Mouse (Mus musculus) forebrain, embryonic 15.5 days (tissue): ENCODE results near the gene Npas3. TPM values are rescaled to one million over a fixed set of nuclear protein-coding genes. Genes with fewer than 3 reads are reported as not detected.

Experiments used
- ATAC-seq: fragments of 200-750 bp; cut with Nextera tagmentation; replicated peaks from 2 replicates; pipeline ENCODE4 v1.8.0; 2017; ENCODE audit warnings: mild to moderate bottlenecking, moderate TSS enrichment, moderate library complexity
- H3K27ac ChIP-seq: fragments of 300-500 bp; sonication (generic); replicated peaks from 2 replicates; pipeline ENCODE4 v1.5.1; 2015; ENCODE audit warnings: mild to moderate bottlenecking, inconsistent platforms
- H3K27me3 ChIP-seq: fragments of 300-500 bp; sonication (generic); 2 replicates; pipeline ENCODE4 v1.6.1; 2015; ENCODE audit warnings: inconsistent platforms
- H3K36me3 ChIP-seq: fragments of 300-500 bp; sonication (generic); 2 replicates; pipeline ENCODE4 v1.6.1; 2015; ENCODE audit warnings: mild to moderate bottlenecking, inconsistent platforms
- H3K4me1 ChIP-seq: fragments of 300-500 bp; sonication (generic); 2 replicates; pipeline ENCODE4 v1.6.1; 2015; ENCODE audit warnings: inconsistent platforms
- H3K4me2 ChIP-seq: fragments of 300-500 bp; sonication (generic); replicated peaks from 2 replicates; pipeline ENCODE4 v1.6.1; 2015; ENCODE audit warnings: mild to moderate bottlenecking, inconsistent platforms
- H3K4me3 ChIP-seq: fragments of 300-500 bp; sonication (generic); 2 replicates; pipeline ENCODE4 v1.5.1; 2015; ENCODE audit warnings: mild to moderate bottlenecking, inconsistent platforms
- H3K9ac ChIP-seq: fragments of 300-500 bp; sonication (generic); replicated peaks from 2 replicates; pipeline ENCODE4 v1.6.1; 2015; ENCODE audit warnings: mild to moderate bottlenecking, inconsistent platforms
- H3K9me3 ChIP-seq: fragments of 300-500 bp; sonication (generic); 2 replicates; pipeline ENCODE4 v1.6.1; 2016; ENCODE audit warnings: inconsistent platforms
- WGBS: fragments of 180-500 bp; shearing (Covaris S2); methylation state at CpG from one replicate; pipeline ENCODE4 v1.1.7; 2015; ENCODE audit warnings: mixed read lengths; 5-methylcytosine and 5-hydroxymethylcytosine counted together
- polyA plus RNA-seq: library from polyadenylated mRNA; unstranded; fragments of >200 nt; fragmentation: Nextera tagmentation; extraction: Ambion mirVana; gene quantifications from 2 replicates; pipeline ENCODE4 v1.2.1, GENCODE M21; 2015

Npas3 gene
- polyA plus RNA-seq, 1 experiment from 2014 or later = 18.3 TPM

DNA sequence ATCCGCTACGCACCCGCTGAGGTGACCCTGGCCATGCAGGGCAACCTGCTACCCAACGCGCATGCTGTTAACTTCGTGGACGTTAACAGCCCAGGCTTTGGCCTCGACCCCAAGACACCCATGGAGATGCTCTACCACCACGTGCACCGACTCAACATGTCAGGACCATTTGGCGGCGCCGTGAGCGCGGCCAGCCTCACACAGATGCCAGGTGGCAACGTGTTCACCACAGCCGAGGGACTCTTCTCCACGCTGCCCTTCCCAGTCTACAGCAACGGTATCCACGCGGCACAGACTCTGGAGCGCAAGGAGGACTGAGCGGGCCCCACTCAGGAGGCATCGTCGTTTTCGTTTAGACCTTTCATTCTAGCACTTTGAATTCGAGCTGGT is 820.3 kb downstream of the Npas3 start:
- ATAC-seq = 0 out of 2 replicates have a peak, but pooled peaks have one; percentile 23
- H3K36me3 ChIP-seq = no peaks in the 10 kb centered on the region
- H3K9ac ChIP-seq = no peak overlapping the region
- H3K27ac ChIP-seq = no peak overlapping the region
- no peaks in the 10 kb centered on the region for H3K9me3 ChIP-seq
- peak overlapping the region; percentile 62 for H3K4me2 ChIP-seq
- peaks cover 22% of the 10 kb centered on the region for H3K27me3 ChIP-seq
- H3K4me1 ChIP-seq = peaks cover 11% of the 10 kb centered on the region
- 82% methylated on average over 27 of the region's 27 CpGs for WGBS
- H3K4me3 ChIP-seq = peak overlapping the region; percentile 42; the same call in 1 of the 2 replicates

DNA sequence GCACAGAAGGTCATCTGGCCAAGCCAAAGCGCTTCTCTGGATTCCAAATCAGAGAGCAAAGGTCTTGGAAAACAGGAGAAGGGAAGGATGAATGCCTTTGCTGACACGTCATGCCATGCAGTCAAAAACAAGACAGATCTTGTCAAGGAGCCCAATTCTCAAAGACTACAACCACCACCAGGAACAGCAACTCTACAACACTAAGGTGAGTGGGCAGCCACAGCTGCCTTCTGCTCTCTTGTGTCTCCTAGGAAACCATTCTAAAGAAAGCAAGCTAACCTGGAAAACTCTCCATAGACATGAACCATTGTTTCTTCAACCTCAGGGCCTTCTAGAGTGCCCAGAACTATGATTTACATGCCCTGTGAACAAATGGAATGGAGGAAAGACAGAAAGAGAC is 825.5 kb downstream of the Npas3 start:
- H3K36me3 ChIP-seq = no peaks in the 10 kb centered on the region
- 90% methylated on average over 2 of the region's 2 CpGs for WGBS

DNA sequence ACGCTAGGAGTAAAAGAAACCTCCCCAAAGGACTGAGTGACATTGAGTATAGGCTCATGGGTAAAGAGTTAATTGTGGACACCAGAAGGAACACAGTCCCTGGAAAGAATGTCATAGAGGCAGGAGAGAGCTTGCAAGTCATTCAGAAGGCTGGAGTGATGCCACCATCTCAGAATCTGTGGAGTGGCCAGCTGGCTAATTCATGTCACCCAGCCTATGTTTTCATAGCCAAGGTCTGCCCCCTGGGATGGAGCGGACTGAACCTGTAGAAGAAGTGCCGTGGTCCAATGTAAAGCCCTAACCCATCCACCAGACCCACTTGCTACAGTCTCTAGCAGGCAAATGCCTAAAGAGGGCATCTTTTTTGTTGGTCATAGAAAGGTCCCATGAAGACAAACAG is 832.5 kb downstream of the Npas3 start:
- H3K9me3 ChIP-seq = no peaks in the 10 kb centered on the region
- ATAC-seq = no peak
- H3K36me3 ChIP-seq = no peaks in the 10 kb centered on the region
- WGBS = 98% methylated on average over 3 of the region's 3 CpGs
- no peak overlapping the region for H3K4me2 ChIP-seq
- no peak overlapping the region for H3K4me3 ChIP-seq
- no peak overlapping the region for H3K9ac ChIP-seq
- H3K27ac ChIP-seq = no peak overlapping the region
- no peaks in the 10 kb centered on the region for H3K4me1 ChIP-seq
- H3K27me3 ChIP-seq = no peaks in the 10 kb centered on the region

More for the DNA sequence above, 825.5 kb downstream of the Npas3 start:
- Histone ChIP-seq H3K27ac (no peak overlapping the region), H3K4me3 (no peak overlapping the region), H3K4me1 (no peaks in the 10 kb centered on the region), H3K4me2 (no peak overlapping the region), H3K9ac (no peak overlapping the region), H3K27me3 (no peaks in the 10 kb centered on the region), H3K9me3 (no peaks in the 10 kb centered on the region)
- ATAC-seq = no peak

GRCm38 (mm10) chr12:54093729-54094128 is 845.3 kb downstream of the Npas3 start:
- H3K9ac ChIP-seq = no peak overlapping the region
- no peak overlapping the region for H3K27ac ChIP-seq
- H3K4me2 ChIP-seq = no peak overlapping the region
- no peak for ATAC-seq
- H3K4me1 ChIP-seq = peaks cover 10% of the 10 kb centered on the region; the same call in 1 of the 2 replicates
- H3K4me3 ChIP-seq = no peak overlapping the region
- WGBS = 18% methylated on average over 8 of the region's 8 CpGs
- H3K27me3 ChIP-seq = no peaks in the 10 kb centered on the region
- no peaks in the 10 kb centered on the region for H3K9me3 ChIP-seq
- no peaks in the 10 kb centered on the region for H3K36me3 ChIP-seq

- ATAC-seq = no peak
- no peak overlapping the region for H3K9ac ChIP-seq
- H3K4me3 ChIP-seq = no peak overlapping the region
- no peaks in the 10 kb centered on the region for H3K36me3 ChIP-seq
- no peaks in the 10 kb centered on the region for H3K9me3 ChIP-seq
- peaks cover 10% of the 10 kb centered on the region; the same call in 1 of the 2 replicates for H3K4me1 ChIP-seq
- H3K27me3 ChIP-seq = no peaks in the 10 kb centered on the region
- no peak overlapping the region for H3K27ac ChIP-seq
- 79% methylated on average over 2 of the region's 2 CpGs for WGBS
- no peak overlapping the region for H3K4me2 ChIP-seq
Observed at GRCm38 (mm10) chr12:54096492-54096891, 848.0 kb downstream of the Npas3 start.

DNA sequence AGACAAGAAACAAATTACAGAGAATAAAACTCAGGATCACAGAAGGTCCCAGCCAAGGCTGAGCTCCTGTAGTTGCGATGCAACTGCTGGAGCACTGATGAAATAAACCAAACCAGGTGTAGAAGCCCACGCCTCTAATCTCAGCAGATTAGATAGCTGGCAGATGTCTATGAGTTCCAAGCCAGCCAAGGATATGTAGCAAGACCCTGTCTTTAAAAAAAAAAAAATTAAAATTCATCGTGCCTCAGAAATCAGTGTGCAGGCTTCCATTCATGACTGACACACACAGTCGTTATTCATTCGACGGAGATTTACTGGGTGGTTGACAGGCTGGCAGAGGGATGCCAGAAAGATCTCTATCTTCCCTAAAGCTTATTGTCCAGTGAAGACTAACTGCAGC is 849.7 kb downstream of the Npas3 start:
- Histone ChIP-seq H3K36me3 (no peaks in the 10 kb centered on the region), H3K4me1 (peaks cover 10% of the 10 kb centered on the region; the same call in 1 of the 2 replicates), H3K27me3 (no peaks in the 10 kb centered on the region), H3K9ac (no peak overlapping the region), H3K4me3 (no peak overlapping the region), H3K27ac (no peak overlapping the region), H3K4me2 (no peak overlapping the region), H3K9me3 (no peaks in the 10 kb centered on the region)
- 46% methylated on average over 6 of the region's 6 CpGs for WGBS
- no peak for ATAC-seq

DNA sequence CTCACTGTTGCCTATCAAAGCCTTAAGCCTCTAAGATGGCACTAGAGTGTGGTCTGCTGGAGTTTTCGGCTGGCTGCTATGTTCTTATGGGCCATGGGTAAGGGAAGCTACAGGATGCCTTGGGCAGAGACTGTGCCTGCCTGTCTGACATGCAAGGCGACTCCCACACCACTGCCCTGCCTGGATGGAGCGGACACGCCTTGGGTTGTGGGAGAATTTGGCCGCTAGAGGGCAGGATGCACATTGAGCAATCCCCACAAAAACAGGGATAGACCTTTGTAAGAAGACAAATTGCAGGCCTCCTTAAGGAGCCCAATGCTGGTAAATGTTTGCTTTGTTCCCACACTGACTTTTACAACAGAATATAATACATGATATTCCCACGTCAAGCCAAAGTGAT is 850.3 kb downstream of the Npas3 start:
- H3K4me2 ChIP-seq = no peak overlapping the region
- no peak overlapping the region for H3K27ac ChIP-seq
- H3K9ac ChIP-seq = no peak overlapping the region
- ATAC-seq = no peak
- no peaks in the 10 kb centered on the region for H3K9me3 ChIP-seq
- no peak overlapping the region for H3K4me3 ChIP-seq
- no peaks in the 10 kb centered on the region for H3K36me3 ChIP-seq
- 14% methylated on average over 6 of the region's 6 CpGs for WGBS
- H3K4me1 ChIP-seq = peaks cover 6% of the 10 kb centered on the region; the same call in 1 of the 2 replicates
- H3K27me3 ChIP-seq = no peaks in the 10 kb centered on the region

DNA sequence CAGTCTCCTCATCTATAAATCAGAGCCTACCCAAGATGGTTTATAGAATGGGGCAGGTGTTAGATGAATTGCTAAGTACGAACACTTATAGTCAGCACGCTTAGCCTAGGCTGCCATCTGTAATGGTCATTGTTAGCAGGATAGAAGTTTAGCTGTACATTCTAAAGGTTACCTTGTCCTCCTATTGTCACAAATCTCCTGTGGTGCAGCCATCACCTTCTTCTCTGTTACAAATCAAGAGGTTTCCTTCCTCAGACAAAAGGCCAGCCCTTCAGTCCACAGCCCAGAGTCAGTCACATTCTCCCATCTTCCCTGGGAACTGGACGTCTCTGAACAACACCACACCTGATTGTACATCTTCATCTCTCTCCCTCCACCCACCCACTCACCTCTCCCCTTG is 851.0 kb downstream of the Npas3 start:
- WGBS = 93% methylated on average over 3 of the region's 3 CpGs
- no peak overlapping the region for H3K9ac ChIP-seq

DNA sequence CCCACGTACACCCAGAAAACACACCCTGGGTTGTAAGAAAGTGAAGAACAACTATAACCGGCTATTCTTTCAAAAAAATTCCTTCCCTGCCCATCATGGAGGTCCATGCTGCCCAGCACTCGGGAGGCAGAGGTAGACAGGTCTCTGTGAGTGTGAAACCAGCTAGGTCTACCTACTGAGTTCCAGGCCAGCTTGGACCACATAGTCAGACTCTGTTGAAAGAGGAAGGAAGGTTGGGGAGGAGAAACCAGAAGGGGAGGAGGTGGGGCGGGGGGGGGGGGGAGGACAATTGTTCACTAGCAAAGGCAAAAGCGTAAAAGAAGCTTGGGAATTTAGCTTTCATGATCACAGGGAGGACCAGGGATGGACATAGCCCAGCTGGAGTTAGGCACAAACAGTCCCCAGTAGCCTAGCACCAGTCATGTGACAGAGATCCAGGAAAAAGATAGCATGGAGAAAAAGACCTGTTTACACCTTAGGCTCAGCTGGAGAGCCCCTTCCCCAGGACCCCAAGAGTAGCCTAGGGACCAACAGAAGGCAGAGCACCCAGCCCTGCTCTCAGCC is 852.9 kb downstream of the Npas3 start:
- Histone ChIP-seq H3K9me3 (no peaks in the 10 kb centered on the region), H3K4me3 (no peak overlapping the region), H3K27ac (no peak overlapping the region), H3K4me2 (no peak overlapping the region), H3K9ac (no peak overlapping the region), H3K4me1 (no peaks in the 10 kb centered on the region), H3K36me3 (no peaks in the 10 kb centered on the region), H3K27me3 (no peaks in the 10 kb centered on the region)
- WGBS = 86% methylated on average over 4 of the region's 5 CpGs
- ATAC-seq = no peak

More for the DNA sequence above, 851.0 kb downstream of the Npas3 start:
- Histone ChIP-seq H3K4me2 (no peak overlapping the region), H3K27me3 (no peaks in the 10 kb centered on the region), H3K36me3 (no peaks in the 10 kb centered on the region), H3K4me3 (no peak overlapping the region), H3K27ac (no peak overlapping the region), H3K4me1 (no peaks in the 10 kb centered on the region), H3K9me3 (no peaks in the 10 kb centered on the region)
- no peak for ATAC-seq

DNA sequence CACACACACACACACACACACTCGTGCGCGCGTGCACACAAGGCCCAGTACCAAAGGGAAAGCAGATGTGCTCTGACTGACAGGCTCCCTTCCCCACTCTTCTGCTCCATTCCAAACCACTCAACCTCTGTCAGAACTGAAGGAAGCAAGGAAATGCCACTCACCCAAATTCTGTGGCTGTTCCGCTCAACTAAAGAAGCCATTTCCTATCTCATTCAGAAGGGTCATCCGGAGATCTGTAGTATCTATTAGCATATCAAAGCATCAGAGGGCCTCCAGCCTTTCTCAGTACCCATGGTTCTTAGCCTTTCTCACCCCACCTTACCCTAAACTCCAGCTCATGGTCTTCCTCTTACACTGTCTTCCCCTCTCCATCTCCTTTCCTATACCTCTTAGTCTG is 854.0 kb downstream of the Npas3 start:
- no peaks in the 10 kb centered on the region for H3K36me3 ChIP-seq
- 73% methylated on average over 6 of the region's 6 CpGs for WGBS
- no peak overlapping the region for H3K9ac ChIP-seq
- H3K4me1 ChIP-seq = no peaks in the 10 kb centered on the region
- H3K27ac ChIP-seq = no peak overlapping the region
- no peak for ATAC-seq
- no peaks in the 10 kb centered on the region for H3K9me3 ChIP-seq
- H3K27me3 ChIP-seq = no peaks in the 10 kb centered on the region
- H3K4me3 ChIP-seq = no peak overlapping the region
- H3K4me2 ChIP-seq = no peak overlapping the region

GRCm38 (mm10) chr12:54105531-54105930 is 857.1 kb downstream of the Npas3 start:
- Histone ChIP-seq H3K9ac (no peak overlapping the region), H3K4me2 (no peak overlapping the region), H3K27ac (no peak overlapping the region), H3K9me3 (no peaks in the 10 kb centered on the region), H3K4me1 (no peaks in the 10 kb centered on the region), H3K4me3 (no peak overlapping the region), H3K27me3 (no peaks in the 10 kb centered on the region), H3K36me3 (no peaks in the 10 kb centered on the region)
- 64% methylated on average over 5 of the region's 5 CpGs for WGBS
- ATAC-seq = no peak

- Histone ChIP-seq H3K9ac (no peak overlapping the region), H3K27ac (no peak overlapping the region), H3K36me3 (no peaks in the 10 kb centered on the region), H3K4me2 (no peak overlapping the region), H3K4me1 (no peaks in the 10 kb centered on the region), H3K4me3 (no peak overlapping the region), H3K27me3 (no peaks in the 10 kb centered on the region), H3K9me3 (no peaks in the 10 kb centered on the region)
- 91% methylated on average over 3 of the region's 3 CpGs for WGBS
- no peak for ATAC-seq
Observed at GRCm38 (mm10) chr12:54105946-54106345, 857.5 kb downstream of the Npas3 start.

GRCm38 (mm10) chr12:54110342-54110741 is 861.9 kb downstream of the Npas3 start:
- H3K27ac ChIP-seq = no peak overlapping the region
- H3K27me3 ChIP-seq = no peaks in the 10 kb centered on the region
- 39% methylated on average over 2 of the region's 2 CpGs for WGBS
- no peak for ATAC-seq
- H3K9ac ChIP-seq = no peak overlapping the region
- H3K4me2 ChIP-seq = no peak overlapping the region
- no peaks in the 10 kb centered on the region for H3K9me3 ChIP-seq
- no peaks in the 10 kb centered on the region for H3K36me3 ChIP-seq
- H3K4me3 ChIP-seq = no peak overlapping the region
- H3K4me1 ChIP-seq = no peaks in the 10 kb centered on the region
